Mouse (Mus musculus): Measurements from ENCODE around the gene Flt4. TPM values are rescaled to one million over a fixed set of nuclear protein-coding genes. Genes with fewer than 3 reads are reported as not detected.

Gene Flt4
- total and polyA plus RNA-seq, 3 experiments, result 0.06 to 0.17 TPM; not detected in 1

GRCm38 (mm10) chr11:49696472-49696871 lies 87.4 kb downstream of the Flt4 start:
- H3K9me3 ChIP-seq (replicated peaks; ENCODE audit: low read length), result no peaks in the 10 kb centered on the region
- no peak overlapping the region for H3K27ac ChIP-seq (ENCODE audit: insufficient read depth, low read depth)
- DNase-seq (ENCODE audit: extremely low read depth), result peak; percentile 75
- dilution Hi-C loops (cut with MboI; ENCODE audit: extremely low pct_ligation_motif_present, extremely low pct_unique_long_range_greater_than_20kb, low sequenced_read_pairs) (no loop called here), in situ Hi-C loops (cut with MboI; ENCODE audit: low pct_ligation_motif_present, low pct_unique_long_range_greater_than_20kb, low sequenced_read_pairs) (no loop called here)
- no peak overlapping the region for H3K4me3 ChIP-seq (replicated peaks in 1 of 3; ENCODE audit: low read depth in 2 of 3, low read length in 2 of 3, poor library complexity in 1 of 3)
- peaks cover 80% of the 10 kb centered on the region for H3K79me2 ChIP-seq (replicated peaks; ENCODE audit: control insufficient read depth, extremely low read depth, insufficient read depth, poor library complexity, severe bottlenecking)
- H3K4me2 ChIP-seq (ENCODE audit: insufficient read depth, low read depth, poor library complexity, severe bottlenecking), result 0 out of 2 replicates have a peak overlapping the region, but pooled peaks have one; percentile 7
- H3K36me3 ChIP-seq (replicated peaks in 1 of 2; ENCODE audit: control insufficient read depth in 1 of 2, insufficient read depth in 1 of 2, low read length in 1 of 2), result peaks cover 33 to 72% of the 10 kb centered on the region in 2 experiments
- peaks cover 12 to 82% of the 10 kb centered on the region in 2 experiments for H3K4me1 ChIP-seq (ENCODE audit: control insufficient read depth in 1 of 2, insufficient read depth in 2 of 2)
- no peak overlapping the region for H3K9ac ChIP-seq (ENCODE audit: insufficient read depth, low read depth)
- H3K27me3 ChIP-seq (replicated peaks), result no peaks in the 10 kb centered on the region
- TF ChIP-seq CHD2 (IDR thresholded peaks at IDR 0.05; ENCODE audit: low read length) (peak; percentile 59; the same call in 1 of the 2 replicates), JUND (conservative IDR thresholded peaks at IDR 0.05; ENCODE audit: low read depth, low read length) (no peak), ZNF384 (IDR thresholded peaks at IDR 0.05; ENCODE audit: low read depth, low read length) (peak; percentile 80), NELFE (IDR thresholded peaks at IDR 0.05; ENCODE audit: low read depth, low read length) (no peak), RAD21 (IDR thresholded peaks at IDR 0.05; ENCODE audit: low read depth, low read length) (no peak), TCF12 (IDR thresholded peaks at IDR 0.05; ENCODE audit: low read depth, low read length) (peak; percentile 93), SMC3 (IDR thresholded peaks at IDR 0.05; ENCODE audit: low read depth, low read length) (no peak), E2F4 (IDR thresholded peaks at IDR 0.05; ENCODE audit: insufficient replicate concordance, low read depth, low read length) (no peak), USF1 (IDR thresholded peaks at IDR 0.05; ENCODE audit: low read depth, low read length) (no peak), MEF2A (IDR thresholded peaks at IDR 0.05; ENCODE audit: borderline replicate concordance, low read depth, low read length) (peak; percentile 84), MAX (IDR thresholded peaks at IDR 0.05; ENCODE audit: low read length) (peak; percentile 97), USF2 (conservative IDR thresholded peaks at IDR 0.05; ENCODE audit: low read depth, low read length) (no peak), ELF1 (IDR thresholded peaks at IDR 0.05; ENCODE audit: low read depth, low read length) (peak; percentile 31; the same call in 1 of the 2 replicates), UBTF (IDR thresholded peaks at IDR 0.05; ENCODE audit: low read depth, low read length) (no peak), MAFK (IDR thresholded peaks at IDR 0.05; ENCODE audit: insufficient replicate concordance, low read length) (peak; percentile 71; the same call in 1 of the 2 replicates), RCOR1 (conservative IDR thresholded peaks at IDR 0.05; ENCODE audit: low read depth, low read length) (peak; percentile 82; the same call in 1 of the 2 replicates), POLR2A (IDR thresholded peaks at IDR 0.05; ENCODE audit: low read depth, low read length) (0 out of 2 replicates have a peak, but pooled peaks have one; percentile 6), IRF4 (IDR thresholded peaks at IDR 0.05; ENCODE audit: low read depth, low read length) (peak; percentile 98), KAT2A (IDR thresholded peaks at IDR 0.05; ENCODE audit: insufficient replicate concordance, low read length) (no peak), EP300 (IDR thresholded peaks at IDR 0.05; ENCODE audit: low read length) (peak; percentile 98), TBP (conservative IDR thresholded peaks at IDR 0.05; ENCODE audit: low read depth, low read length) (no peak), CTCF (conservative IDR thresholded peaks at IDR 0.05 in 1 of 2, IDR thresholded peaks at IDR 0.05 in 1 of 2; ENCODE audit: low read depth in 2 of 2, low read length in 2 of 2) (no peak), POLR2AphosphoS2 (IDR thresholded peaks at IDR 0.05; ENCODE audit: low read depth, low read length) (no peak), MXI1 (IDR thresholded peaks at IDR 0.05; ENCODE audit: low read depth, low read length) (peak; percentile 91), ZKSCAN1 (IDR thresholded peaks at IDR 0.05; ENCODE audit: borderline replicate concordance, low read depth, low read length) (no peak), CHD1 (IDR thresholded peaks at IDR 0.05; ENCODE audit: low read depth, low read length) (no peak), ZC3H11A (IDR thresholded peaks at IDR 0.05; ENCODE audit: low read depth, low read length) (no peak), ZMIZ1 (IDR thresholded peaks at IDR 0.05; ENCODE audit: low read depth, low read length) (no peak), GABPA (IDR thresholded peaks at IDR 0.05; ENCODE audit: insufficient replicate concordance, low read depth, low read length) (no peak), SIN3A (IDR thresholded peaks at IDR 0.05; ENCODE audit: low read length) (peak; percentile 89), HCFC1 (IDR thresholded peaks at IDR 0.05; ENCODE audit: low read depth, low read length) (no peak), JUN (IDR thresholded peaks at IDR 0.05; ENCODE audit: insufficient read depth, low read depth, low read length) (peak; percentile 34; the same call in 1 of the 2 replicates), NRF1 (IDR thresholded peaks at IDR 0.05; ENCODE audit: low read depth, low read length) (no peak), BHLHE40 (IDR thresholded peaks at IDR 0.05; ENCODE audit: low read depth, low read length) (peak; percentile 96), MAZ (IDR thresholded peaks at IDR 0.05; ENCODE audit: low read depth, low read length) (peak; percentile 57; the same call in 1 of the 2 replicates), ETS1 (conservative IDR thresholded peaks at IDR 0.05; ENCODE audit: low read depth, low read length) (peak; percentile 77), MYC (IDR thresholded peaks at IDR 0.05; ENCODE audit: low read depth, low read length) (peak; percentile 99), PAX5 (IDR thresholded peaks at IDR 0.05; ENCODE audit: low read length) (no peak)
